9 mouse cellular contexts compared by ENCODE assay signal in genomic region chr5:101020784-101021183, GRCm38 (mm10).
A peak's percentile ranks its signal among the peaks of the same experiment; 100 is the strongest.
DNase-seq lines count a peak whose midpoint lies in the region; ATAC-seq and TF ChIP-seq lines count a peak whose summit lies in the region.
"Had no signal": no experiment of that assay in that cellular context is flagged by ENCODE, and none has a peak within 500 bp of the region (broad histone marks: within the 10 kb centered on the region; RNA-seq: fewer than 3 reads in every experiment).

No protein-coding gene starts in this region.

- no peak overlapping the region for H3ac ChIP-seq in myocyte (ENCODE audit: control insufficient read depth, insufficient read length)

- no peak overlapping the region for H3K4me2 ChIP-seq in liver, embryonic 12.5 days
- H3K4me2 ChIP-seq in myocyte (ENCODE audit: low read depth) = peak overlapping the region; percentile 57

- DNase-seq in liver = peak; percentile 58
- peak; percentile 95 for DNase-seq in embryo, embryonic 10 days (ENCODE audit: low spot score)
- peak; percentile 10 for DNase-seq in gastrocnemius, postnatal 25 days
- peak; percentile 76 for DNase-seq in kidney, adult 18-20 months
- peak; percentile 81 for DNase-seq in left cerebral cortex, postnatal 4 days
- peak; percentile 86 for DNase-seq in testis, postnatal 10 days (ENCODE audit: low spot score)

- H3K4me3 ChIP-seq in liver, embryonic 12.5 days = no peak overlapping the region
- no peak overlapping the region for H3K4me3 ChIP-seq in myocyte

- H3K9ac ChIP-seq in liver, embryonic 12.5 days = no peak overlapping the region

- no peak for TF ChIP-seq POLR2A in myocyte (IDR thresholded peaks at IDR 0.05; ENCODE audit: insufficient read length, low read depth)

- H3K36me3 ChIP-seq in liver, embryonic 12.5 days = no peaks in the 10 kb centered on the region
- H3K36me3 ChIP-seq in myocyte (ENCODE audit: control insufficient read depth, insufficient read depth) = no peaks in the 10 kb centered on the region
- H3K36me3 ChIP-seq: G1E had no signal

- ATAC-seq in liver, embryonic 12.5 days = no peak

- H3K27ac ChIP-seq in liver, embryonic 12.5 days = no peak overlapping the region

- no peaks in the 10 kb centered on the region for H3K9me3 ChIP-seq in liver, embryonic 12.5 days (replicated peaks)

- 17% methylated on average over 11 of the region's 11 CpGs for WGBS in liver, embryonic 12.5 days (ENCODE audit: insufficient replicate concordance)

- no peaks in the 10 kb centered on the region for H3K27me3 ChIP-seq in liver, embryonic 12.5 days (replicated peaks)
- peaks cover 11% of the 10 kb centered on the region for H3K27me3 ChIP-seq in myocyte (ENCODE audit: control insufficient read depth, insufficient read depth, insufficient read length)

- intact Hi-C loops in left cerebral cortex, postnatal 4 days (cut with DNase I) = loop anchor here (5.0 kb wide), 1 partner anchor 647 kb away; no protein-coding TSS in a partner anchor

- no peaks in the 10 kb centered on the region for H3K4me1 ChIP-seq in liver, embryonic 12.5 days

- no peaks in the 10 kb centered on the region for H3K79me2 ChIP-seq in myocyte (ENCODE audit: control insufficient read depth, insufficient read depth)

TF ChIP-seq in myocyte, 11 proteins besides CTCF, POLR2A, EP300 and RAD21:
- TF ChIP-seq TCF3 (IDR thresholded peaks at IDR 0.05; ENCODE audit: insufficient read length, low read depth) (no peak), CEBPB (IDR thresholded peaks at IDR 0.05; ENCODE audit: insufficient read depth, poor library complexity, severe bottlenecking) (no peak), MAX (IDR thresholded peaks at IDR 0.05; ENCODE audit: low read depth) (no peak), TCF12 (IDR thresholded peaks at IDR 0.05; ENCODE audit: insufficient read depth, poor library complexity, severe bottlenecking) (no peak), MYOG (IDR thresholded peaks at IDR 0.05; ENCODE audit: control insufficient read depth in 1 of 3, insufficient read depth in 1 of 3, insufficient read length in 2 of 3, low read depth in 2 of 3) (no peak), E2F4 (IDR thresholded peaks at IDR 0.05; ENCODE audit: insufficient read depth) (no peak), MYOD1 (IDR thresholded peaks at IDR 0.05; ENCODE audit: control insufficient read depth in 1 of 3, insufficient read length in 2 of 3, low read depth in 2 of 3) (no peak), SRF (IDR thresholded peaks at IDR 0.05; ENCODE audit: control insufficient read depth, insufficient read length, low read depth) (no peak), POLR2AphosphoS2 (IDR thresholded peaks at IDR 0.05; ENCODE audit: insufficient read length, low read depth) (no peak), REST (IDR thresholded peaks at IDR 0.05; ENCODE audit: insufficient read depth, insufficient read length) (no peak), USF1 (IDR thresholded peaks at IDR 0.05; ENCODE audit: low read depth) (no peak)

Comparison
In these comparisons a context has a peak if more than half of its experiments do, and no peak if none do; other contexts are left out.
1. DNase-seq: peak in every context shown above with its lines; median percentile 95 in embryo, embryonic 10 days; 86 in testis, postnatal 10 days; 81 in left cerebral cortex, postnatal 4 days; 76 in kidney, adult 18-20 months; 58 in liver; 10 in gastrocnemius, postnatal 25 days.